Mouse (Mus musculus): ENCODE measurements at regions not wholly inside any gene's neighbourhood (a gene's known extent, or its start where the extent isn't known, plus 50 kb on each side); places are given as distances from the start of the nearest gene placed in this dataset.

DNA sequence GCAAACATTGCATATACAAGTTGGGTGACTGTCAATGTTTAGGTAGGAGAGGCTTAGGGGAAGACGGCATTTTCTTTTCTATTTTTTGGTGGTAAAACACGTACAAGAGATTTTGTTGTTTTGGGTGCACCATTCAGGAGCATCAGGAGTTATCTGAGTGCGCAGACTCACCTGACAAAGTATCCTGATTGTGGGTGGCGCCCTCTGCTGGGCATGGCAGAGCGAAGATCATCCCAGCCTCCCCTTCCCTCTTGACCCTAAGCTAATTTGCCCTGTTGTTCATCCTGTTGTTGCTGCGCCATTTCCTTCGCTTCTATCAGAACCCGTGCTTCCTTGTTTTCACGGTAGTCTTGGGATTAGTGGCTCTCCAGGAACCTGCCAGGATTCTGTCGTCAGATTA is 217.6 kb upstream of the Cnr1 start:
- TF ChIP-seq CTCF (IDR thresholded peaks at IDR 0.05; ENCODE audit: low read depth) (peak; percentile 67), EP300 (IDR thresholded peaks at IDR 0.05; ENCODE audit: low read depth) (no peak)
